ENCODE assay signal across 9 mouse cellular contexts in genomic region chr6:142884128-142884527, GRCm38 (mm10).
DNase-seq lines count a peak whose midpoint lies in the region; ATAC-seq and TF ChIP-seq lines count a peak whose summit lies in the region.
"Had no signal": no experiment of that assay in that cellular context is flagged by ENCODE, and none has a peak within 500 bp of the region (broad histone marks: within the 10 kb centered on the region; RNA-seq: fewer than 3 reads in every experiment).

No protein-coding gene starts in this region.

- H3K27ac ChIP-seq in lung, embryonic 14.5 days (ENCODE audit: low read depth): no peak overlapping the region
- no peak overlapping the region for H3K27ac ChIP-seq in liver, embryonic 16.5 days (ENCODE audit: low read length)
- no peak overlapping the region for H3K27ac ChIP-seq in forebrain, embryonic 11.5 days (ENCODE audit: low read depth, low read length)
- H3K27ac ChIP-seq: hindbrain, embryonic 15.5 days had no signal

- H3K36me3 ChIP-seq in lung, embryonic 14.5 days (ENCODE audit: insufficient read depth): no peaks in the 10 kb centered on the region
- no peaks in the 10 kb centered on the region for H3K36me3 ChIP-seq in liver, embryonic 16.5 days (ENCODE audit: control insufficient read depth, insufficient read depth)
- H3K36me3 ChIP-seq in forebrain, embryonic 11.5 days (ENCODE audit: control insufficient read depth, insufficient read depth, low read length): no peaks in the 10 kb centered on the region
- H3K36me3 ChIP-seq: hindbrain, embryonic 15.5 days had no signal

- H3K4me2 ChIP-seq in lung, embryonic 14.5 days: no peak overlapping the region
- no peak overlapping the region for H3K4me2 ChIP-seq in liver, embryonic 16.5 days (ENCODE audit: low read depth, low read length)
- H3K4me2 ChIP-seq in forebrain, embryonic 11.5 days (ENCODE audit: low read depth, low read length, severe bottlenecking): no peak overlapping the region
- H3K4me2 ChIP-seq: hindbrain, embryonic 15.5 days had no signal

- DNase-seq in lung, embryonic 14.5 days: peak; percentile 42
- DNase-seq in lung, adult 18-20 months: no peak
- DNase-seq in thymus, postnatal 14 days: peak; percentile 86
- DNase-seq in gastrocnemius, postnatal 25 days: no peak
- no peak for DNase-seq in forebrain, embryonic 11.5 days (ENCODE audit: low spot score)
- no peak for DNase-seq in cerebellum, adult 9-11 months

- H3K9ac ChIP-seq in lung, embryonic 14.5 days: no peak overlapping the region
- no peak overlapping the region for H3K9ac ChIP-seq in liver, embryonic 16.5 days (ENCODE audit: low read depth, low read length)
- no peak overlapping the region for H3K9ac ChIP-seq in forebrain, embryonic 11.5 days (ENCODE audit: low read length)
- H3K9ac ChIP-seq: hindbrain, embryonic 15.5 days had no signal

- H3K4me3 ChIP-seq in lung, embryonic 14.5 days (ENCODE audit: low read depth, low read length): no peak overlapping the region
- H3K4me3 ChIP-seq in liver, embryonic 16.5 days (ENCODE audit: low read depth, low read length): no peak overlapping the region
- H3K4me3 ChIP-seq in forebrain, embryonic 11.5 days (ENCODE audit: low read depth, low read length): no peak overlapping the region
- H3K4me3 ChIP-seq: hindbrain, embryonic 15.5 days had no signal

- peak; percentile 65; the same call in 1 of the 2 replicates for ATAC-seq in lung, embryonic 14.5 days (ENCODE audit: insufficient read depth)
- peak; percentile 67 for ATAC-seq in common myeloid progenitor, adult 5-6 weeks (replicated peaks; ENCODE audit: low read depth, poor library complexity, severe bottlenecking)
- peak; percentile 76 for ATAC-seq in liver, embryonic 16.5 days (ENCODE audit: low read depth)
- ATAC-seq in forebrain, embryonic 11.5 days (replicated peaks; ENCODE audit: low FRiP score): no peak

- no peaks in the 10 kb centered on the region for H3K27me3 ChIP-seq in lung, embryonic 14.5 days (ENCODE audit: insufficient read depth, low read length)
- H3K27me3 ChIP-seq in liver, embryonic 16.5 days (ENCODE audit: control insufficient read depth, insufficient read depth, low read depth, low read length): no peaks in the 10 kb centered on the region
- H3K27me3 ChIP-seq in forebrain, embryonic 11.5 days (ENCODE audit: control insufficient read depth, insufficient read depth, low read length): no peaks in the 10 kb centered on the region
- H3K27me3 ChIP-seq: hindbrain, embryonic 15.5 days had no signal

- H3K4me1 ChIP-seq in lung, embryonic 14.5 days (ENCODE audit: insufficient read depth): 0 out of 2 replicates have a peak, but pooled peaks cover 4% of the 10 kb centered on the region
- H3K4me1 ChIP-seq in liver, embryonic 16.5 days (ENCODE audit: control insufficient read depth, low read depth, low read length): peaks cover under 1% of the 10 kb centered on the region; the same call in 1 of the 2 replicates
- no peaks in the 10 kb centered on the region for H3K4me1 ChIP-seq in forebrain, embryonic 11.5 days (replicated peaks; ENCODE audit: control insufficient read depth, insufficient read depth, low read length)

- TF ChIP-seq CTCF in lung, embryonic 14.5 days (IDR thresholded peaks at IDR 0.05; ENCODE audit: low read depth): no peak

- WGBS in lung, embryonic 14.5 days: 49% methylated on average over 9 of the region's 9 CpGs
- 35% methylated on average over 9 of the region's 9 CpGs for WGBS in liver, embryonic 16.5 days (ENCODE audit: insufficient replicate concordance)
- 71% methylated on average over 9 of the region's 9 CpGs for WGBS in forebrain, embryonic 11.5 days

- H3K9me3 ChIP-seq in lung, embryonic 14.5 days (ENCODE audit: low read depth, low read length): no peaks in the 10 kb centered on the region
- no peaks in the 10 kb centered on the region for H3K9me3 ChIP-seq in liver, embryonic 16.5 days (replicated peaks; ENCODE audit: control insufficient read depth, low read length)
- H3K9me3 ChIP-seq in forebrain, embryonic 11.5 days (ENCODE audit: control insufficient read depth, low read length): no peaks in the 10 kb centered on the region
- H3K9me3 ChIP-seq: hindbrain, embryonic 15.5 days had no signal

Comparison
In these comparisons a context has a peak if more than half of its experiments do, and no peak if none do; other contexts are left out.
1. DNase-seq: peak in lung, embryonic 14.5 days (single experiment) and thymus, postnatal 14 days (single experiment); none in lung, adult 18-20 months (0 of 2), gastrocnemius, postnatal 25 days (single experiment), forebrain, embryonic 11.5 days (single experiment) and cerebellum, adult 9-11 months (single experiment).